Mouse (Mus musculus): ENCODE measurements at regions not wholly inside any gene's neighbourhood (a gene's known extent, or its start where the extent isn't known, plus 50 kb on each side); places are given as distances from the start of the nearest gene placed in this dataset.
A peak's percentile ranks its signal among the peaks of the same experiment; 100 is the strongest.

DNA sequence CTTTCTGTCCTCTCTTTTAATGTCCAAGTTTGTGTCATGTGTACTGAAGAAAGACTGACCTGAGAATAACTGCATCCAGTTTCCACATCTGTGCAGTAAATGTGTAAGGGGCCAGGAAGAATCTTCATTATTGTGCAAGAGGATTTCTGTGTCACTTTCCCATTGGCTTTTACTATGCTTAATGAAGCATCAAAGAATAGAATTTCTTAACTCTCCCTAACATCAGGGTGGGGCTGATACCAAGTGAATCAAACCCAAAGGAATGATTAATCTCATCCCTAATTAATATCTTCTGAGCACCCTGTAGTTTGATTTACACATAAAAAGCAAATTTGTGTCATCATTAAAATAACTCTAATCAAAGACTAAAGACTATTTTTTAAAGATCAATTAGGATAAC lies 104.5 kb upstream of the Pld5 start:
- no peak for ATAC-seq (ENCODE audit: low FRiP score, low read depth)
- Histone ChIP-seq H3K9me3 (ENCODE audit: control insufficient read depth, low read length) (no peaks in the 10 kb centered on the region), H3K4me3 (replicated peaks; ENCODE audit: low read length) (no peak overlapping the region)

GRCm38 (mm10) chr1:176366900-176367299 lies 91.8 kb upstream of the Pld5 start:
- no peaks in the 10 kb centered on the region for H3K27me3 ChIP-seq (ENCODE audit: control insufficient read depth, insufficient read depth, low read length)
- no peak for ATAC-seq (ENCODE audit: low FRiP score, low read depth)
- no peaks in the 10 kb centered on the region for H3K9me3 ChIP-seq (ENCODE audit: control insufficient read depth, low read length)
- no peaks in the 10 kb centered on the region for H3K4me1 ChIP-seq (ENCODE audit: control insufficient read depth, insufficient read depth, low read length)
- no peak overlapping the region for H3K9ac ChIP-seq (ENCODE audit: low read depth, low read length, severe bottlenecking)
- WGBS: 80% methylated on average over 3 of the region's 3 CpGs
- H3K4me3 ChIP-seq (replicated peaks; ENCODE audit: low read length): no peak overlapping the region
- no peak for DNase-seq (ENCODE audit: low spot score)
- no peak for TF ChIP-seq POLR2A (IDR thresholded peaks at IDR 0.05; ENCODE audit: borderline replicate concordance, extremely low read depth, insufficient read depth, insufficient read length)
- no peaks in the 10 kb centered on the region for H3K36me3 ChIP-seq (ENCODE audit: control insufficient read depth, insufficient read depth, low read length)
- no peak overlapping the region for H3K27ac ChIP-seq (replicated peaks; ENCODE audit: low read depth, low read length)
- no peak overlapping the region for H3K4me2 ChIP-seq (replicated peaks; ENCODE audit: low read depth, low read length, severe bottlenecking)

More for the DNA sequence above, 104.5 kb upstream of the Pld5 start:
- Histone ChIP-seq H3K4me1 (ENCODE audit: control insufficient read depth, insufficient read depth, low read length) (no peaks in the 10 kb centered on the region), H3K27me3 (ENCODE audit: control insufficient read depth, insufficient read depth, low read length) (no peaks in the 10 kb centered on the region), H3K36me3 (ENCODE audit: control insufficient read depth, insufficient read depth, low read length) (no peaks in the 10 kb centered on the region), H3K4me2 (replicated peaks; ENCODE audit: low read depth, low read length, severe bottlenecking) (no peak overlapping the region), H3K27ac (replicated peaks; ENCODE audit: low read depth, low read length) (no peak overlapping the region), H3K9ac (ENCODE audit: low read depth, low read length, severe bottlenecking) (no peak overlapping the region)
- no peak for DNase-seq (ENCODE audit: low spot score)
- TF ChIP-seq POLR2A (IDR thresholded peaks at IDR 0.05; ENCODE audit: borderline replicate concordance, extremely low read depth, insufficient read depth, insufficient read length): no peak

DNA sequence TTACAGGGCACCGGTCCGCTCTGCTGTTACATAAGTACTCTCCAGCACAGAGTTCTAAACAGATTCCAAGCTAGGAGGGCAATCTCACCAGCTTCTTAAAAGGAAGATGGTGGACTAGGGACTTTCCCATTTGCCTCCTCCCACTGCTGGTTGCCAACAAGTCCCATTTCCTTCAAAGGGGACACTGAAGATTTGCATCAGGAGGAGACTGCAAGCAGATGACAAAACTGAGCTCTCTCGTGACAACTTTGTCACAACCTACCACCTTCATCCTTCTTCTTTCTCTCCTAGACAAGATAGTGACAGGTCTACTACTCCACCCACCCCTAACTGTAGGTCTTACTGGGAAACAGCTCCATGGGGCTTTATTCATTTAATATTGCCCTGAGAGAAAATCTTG lies 85.8 kb upstream of the Pld5 start:
- Histone ChIP-seq H3K4me2 (replicated peaks; ENCODE audit: low read depth, low read length, severe bottlenecking) (no peak overlapping the region), H3K4me3 (replicated peaks; ENCODE audit: low read length) (no peak overlapping the region), H3K9ac (ENCODE audit: low read depth, low read length, severe bottlenecking) (no peak overlapping the region), H3K27me3 (ENCODE audit: control insufficient read depth, insufficient read depth, low read length) (no peaks in the 10 kb centered on the region), H3K27ac (replicated peaks; ENCODE audit: low read depth, low read length) (no peak overlapping the region), H3K9me3 (ENCODE audit: control insufficient read depth, low read length) (no peaks in the 10 kb centered on the region), H3K4me1 (ENCODE audit: control insufficient read depth, insufficient read depth, low read length) (no peaks in the 10 kb centered on the region), H3K36me3 (ENCODE audit: control insufficient read depth, insufficient read depth, low read length) (no peaks in the 10 kb centered on the region)
- ATAC-seq (ENCODE audit: low FRiP score, low read depth) (no peak), DNase-seq (ENCODE audit: low spot score) (no peak)
- WGBS: 90% methylated on average over 3 of the region's 3 CpGs
- no peak for TF ChIP-seq POLR2A (IDR thresholded peaks at IDR 0.05; ENCODE audit: borderline replicate concordance, extremely low read depth, insufficient read depth, insufficient read length)

- H3K9ac ChIP-seq (ENCODE audit: low read depth, low read length, severe bottlenecking): no peak overlapping the region
- no peaks in the 10 kb centered on the region for H3K27me3 ChIP-seq (ENCODE audit: control insufficient read depth, insufficient read depth, low read length)
- H3K27ac ChIP-seq (replicated peaks; ENCODE audit: low read depth, low read length): no peak overlapping the region
- DNase-seq (ENCODE audit: low spot score) (peak; percentile 18), ATAC-seq (ENCODE audit: low FRiP score, low read depth) (no peak)
- no peak overlapping the region for H3K4me3 ChIP-seq (replicated peaks; ENCODE audit: low read length)
- no peak for TF ChIP-seq POLR2A (IDR thresholded peaks at IDR 0.05; ENCODE audit: borderline replicate concordance, extremely low read depth, insufficient read depth, insufficient read length)
- no peaks in the 10 kb centered on the region for H3K36me3 ChIP-seq (ENCODE audit: control insufficient read depth, insufficient read depth, low read length)
- H3K9me3 ChIP-seq (ENCODE audit: control insufficient read depth, low read length): no peaks in the 10 kb centered on the region
- no peak overlapping the region for H3K4me2 ChIP-seq (replicated peaks; ENCODE audit: low read depth, low read length, severe bottlenecking)
- 61% methylated on average over 12 of the region's 12 CpGs for WGBS
- H3K4me1 ChIP-seq (ENCODE audit: control insufficient read depth, insufficient read depth, low read length): no peaks in the 10 kb centered on the region
These were observed 85.0 kb upstream of the Pld5 start for GRCm38 (mm10) chr1:176359992-176360724.

DNA sequence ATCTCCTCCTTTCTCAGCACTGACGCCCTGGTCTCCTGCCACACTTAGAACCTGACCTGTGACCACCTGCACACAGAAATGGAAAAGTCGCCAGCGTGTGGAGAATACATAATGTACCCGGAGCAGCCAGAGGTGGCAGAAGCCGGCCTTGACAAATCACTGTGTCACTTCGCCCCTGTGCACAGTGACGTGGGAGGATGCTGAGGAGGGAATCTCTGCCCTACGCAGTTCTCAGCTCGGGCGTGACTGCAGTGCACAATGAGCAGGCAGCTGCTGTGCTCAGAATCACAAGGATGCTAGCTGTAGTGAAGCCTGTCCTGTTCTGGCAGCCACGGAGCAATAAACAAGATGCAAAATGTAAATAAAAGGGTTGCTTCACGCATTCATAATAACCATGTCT lies 80.2 kb upstream of the Pld5 start:
- no peaks in the 10 kb centered on the region for H3K36me3 ChIP-seq (ENCODE audit: control insufficient read depth, insufficient read depth, low read length)
- no peaks in the 10 kb centered on the region for H3K9me3 ChIP-seq (ENCODE audit: control insufficient read depth, low read length)
- no peak overlapping the region for H3K27ac ChIP-seq (replicated peaks; ENCODE audit: low read depth, low read length)
- DNase-seq (ENCODE audit: low spot score) (no peak), ATAC-seq (ENCODE audit: low FRiP score, low read depth) (no peak)
- no peak overlapping the region for H3K9ac ChIP-seq (ENCODE audit: low read depth, low read length, severe bottlenecking)
- WGBS: 76% methylated on average over 12 of the region's 12 CpGs
- no peaks in the 10 kb centered on the region for H3K4me1 ChIP-seq (ENCODE audit: control insufficient read depth, insufficient read depth, low read length)
- H3K4me2 ChIP-seq (replicated peaks; ENCODE audit: low read depth, low read length, severe bottlenecking): no peak overlapping the region
- H3K27me3 ChIP-seq (ENCODE audit: control insufficient read depth, insufficient read depth, low read length): no peaks in the 10 kb centered on the region
- TF ChIP-seq POLR2A (IDR thresholded peaks at IDR 0.05; ENCODE audit: borderline replicate concordance, extremely low read depth, insufficient read depth, insufficient read length): no peak
- H3K4me3 ChIP-seq (replicated peaks; ENCODE audit: low read length): no peak overlapping the region
